Mouse (Mus musculus): ENCODE results near the gene Rhebl1. TPM values are rescaled to one million over a fixed set of nuclear protein-coding genes. Genes with fewer than 3 reads are reported as not detected.
A peak's percentile ranks its signal among the peaks of the same experiment; 100 is the strongest.

Gene Rhebl1
- polyA plus RNA-seq, 1 experiment from 2014 or later = 29.5 TPM

GRCm38 (mm10) chr15:98867321-98867720, 27.0 kb downstream of the Rhebl1 start:
- H3K4me3 ChIP-seq = peak overlapping the region; percentile 84
- no peaks in the 10 kb centered on the region for H3K27me3 ChIP-seq (replicated peaks; ENCODE audit: low read depth, poor library complexity, severe bottlenecking)
- H3K4me1 ChIP-seq = peaks cover 33% of the 10 kb centered on the region
- peak; percentile 29 for DNase-seq (ENCODE audit: low spot score)
- no peak overlapping the region for H3K27ac ChIP-seq (replicated peaks)
- WGBS = 77% methylated on average over 6 of the region's 6 CpGs
- H3K9me3 ChIP-seq = no peaks in the 10 kb centered on the region
- peaks cover 60% of the 10 kb centered on the region for H3K36me3 ChIP-seq (replicated peaks)

- no peaks in the 10 kb centered on the region for H3K27me3 ChIP-seq (replicated peaks; ENCODE audit: low read depth, poor library complexity, severe bottlenecking)
- peaks cover 32% of the 10 kb centered on the region for H3K4me1 ChIP-seq
- peaks cover 69% of the 10 kb centered on the region for H3K36me3 ChIP-seq (replicated peaks)
- no peak for DNase-seq (ENCODE audit: low spot score)
- H3K9me3 ChIP-seq = no peaks in the 10 kb centered on the region
- 88% methylated on average over 5 of the region's 5 CpGs for WGBS
- H3K27ac ChIP-seq (replicated peaks) = no peak overlapping the region
- H3K4me3 ChIP-seq = no peak overlapping the region
These were observed 27.8 kb downstream of the Rhebl1 start for GRCm38 (mm10) chr15:98866501-98866900.

DNA sequence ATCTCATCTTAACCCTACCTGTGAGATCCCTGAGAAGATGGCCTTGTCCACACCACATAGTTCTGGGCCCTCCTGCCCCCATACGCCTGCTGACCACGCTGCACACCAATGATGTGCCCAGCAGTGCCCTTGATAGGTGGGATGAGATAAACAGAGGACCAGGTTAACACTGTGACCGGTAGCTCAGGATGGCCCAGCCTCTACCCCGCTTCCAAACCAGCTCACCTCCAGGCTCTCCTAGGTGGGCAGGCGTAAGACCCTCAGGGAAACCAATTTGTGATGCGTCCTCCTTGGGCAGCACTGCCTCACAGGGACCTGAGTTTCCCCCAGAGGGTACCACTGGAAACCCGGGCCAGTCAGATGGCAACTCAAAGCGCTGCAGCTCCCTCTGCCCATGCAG, 28.6 kb downstream of the Rhebl1 start:
- 94% methylated on average over 8 of the region's 8 CpGs for WGBS
- Histone ChIP-seq H3K4me3 (no peak overlapping the region), H3K27ac (replicated peaks) (no peak overlapping the region), H3K9me3 (no peaks in the 10 kb centered on the region), H3K36me3 (replicated peaks) (peaks cover 76% of the 10 kb centered on the region), H3K27me3 (replicated peaks; ENCODE audit: low read depth, poor library complexity, severe bottlenecking) (no peaks in the 10 kb centered on the region), H3K4me1 (peaks cover 32% of the 10 kb centered on the region)
- no peak for DNase-seq (ENCODE audit: low spot score)

- DNase-seq (ENCODE audit: low spot score) = no peak
These were observed 29.4 kb downstream of the Rhebl1 start for GRCm38 (mm10) chr15:98864951-98865350.

DNA sequence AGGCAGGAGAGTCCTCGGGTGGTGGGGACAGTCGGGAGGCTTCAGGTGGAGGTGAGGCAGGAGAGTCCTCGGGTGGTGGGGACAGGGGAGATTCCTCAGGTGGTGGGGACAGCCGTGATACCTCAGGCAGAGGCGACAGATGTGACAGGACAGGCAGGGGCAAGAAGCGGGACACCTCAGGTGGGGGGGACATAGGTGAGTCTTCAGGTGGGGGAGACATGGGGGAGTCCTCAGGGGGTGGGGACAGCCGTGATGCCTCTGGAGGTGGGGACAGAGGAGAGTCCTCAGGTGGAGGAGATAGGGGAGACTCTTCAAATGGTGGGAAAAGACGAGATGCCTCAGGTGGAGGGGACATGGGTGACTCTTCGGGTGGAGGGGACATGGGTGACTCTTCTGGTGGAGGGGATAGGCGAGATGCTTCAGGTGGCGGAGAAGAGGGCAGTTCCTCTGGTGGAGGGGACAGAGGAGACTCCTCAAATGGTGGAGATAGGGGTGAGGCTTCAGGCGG, 30.8 kb downstream of the Rhebl1 start:
- WGBS = 89% methylated on average over 12 of the region's 12 CpGs
- no peaks in the 10 kb centered on the region for H3K9me3 ChIP-seq
- peaks cover 97% of the 10 kb centered on the region for H3K36me3 ChIP-seq (replicated peaks)
- no peak overlapping the region for H3K4me3 ChIP-seq
- no peak for DNase-seq (ENCODE audit: low spot score)
- H3K27me3 ChIP-seq (replicated peaks; ENCODE audit: low read depth, poor library complexity, severe bottlenecking) = no peaks in the 10 kb centered on the region
- peaks cover 16% of the 10 kb centered on the region for H3K4me1 ChIP-seq
- no peak overlapping the region for H3K27ac ChIP-seq (replicated peaks)

More at GRCm38 (mm10) chr15:98864951-98865350, 29.4 kb downstream of the Rhebl1 start:
- 94% methylated on average over 6 of the region's 6 CpGs for WGBS
- Histone ChIP-seq H3K4me1 (peaks cover 29% of the 10 kb centered on the region), H3K27me3 (replicated peaks; ENCODE audit: low read depth, poor library complexity, severe bottlenecking) (no peaks in the 10 kb centered on the region), H3K4me3 (no peak overlapping the region), H3K9me3 (no peaks in the 10 kb centered on the region), H3K36me3 (replicated peaks) (peaks cover 84% of the 10 kb centered on the region), H3K27ac (replicated peaks) (no peak overlapping the region)

DNA sequence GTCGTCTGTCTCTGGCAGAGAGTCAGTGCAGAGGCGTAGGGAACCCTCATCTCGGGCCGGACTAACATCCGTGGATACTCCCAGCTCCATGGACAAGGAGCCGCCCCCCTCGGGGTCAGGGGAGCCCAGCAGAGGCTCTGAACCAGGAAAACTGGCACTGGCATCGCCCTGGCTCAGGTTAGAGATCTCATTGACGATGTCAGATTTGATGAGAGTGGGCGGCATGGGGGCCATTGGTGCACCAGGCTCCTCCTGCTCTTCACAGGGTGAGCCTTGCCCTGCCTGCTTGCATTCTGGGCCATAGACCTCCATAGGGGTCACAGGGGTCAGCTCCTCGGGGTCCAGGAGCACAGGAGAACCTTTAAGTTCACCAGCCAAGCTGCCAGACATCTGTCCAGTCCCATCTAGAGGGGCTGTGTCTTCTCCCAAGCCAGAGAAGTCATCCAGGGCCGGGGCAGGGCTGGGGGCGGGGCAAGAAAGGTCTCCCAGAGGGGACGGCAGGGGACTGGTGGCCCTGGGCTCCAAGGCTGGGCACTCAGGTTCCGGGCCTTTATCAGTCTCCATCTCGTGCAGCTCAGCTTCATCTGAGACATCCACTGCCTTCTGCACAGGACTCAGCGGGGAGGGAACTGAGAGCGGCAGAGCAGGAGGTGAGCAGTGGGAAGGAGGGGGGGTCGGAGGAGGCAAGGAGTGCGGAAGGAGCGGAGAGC, 32.5 kb downstream of the Rhebl1 start:
- no peaks in the 10 kb centered on the region for H3K9me3 ChIP-seq
- DNase-seq (ENCODE audit: low spot score) = no peak
- 0 out of 2 replicates have a peak, but pooled peaks cover 2% of the 10 kb centered on the region for H3K4me1 ChIP-seq
- no peaks in the 10 kb centered on the region for H3K27me3 ChIP-seq (replicated peaks; ENCODE audit: low read depth, poor library complexity, severe bottlenecking)
- no peak overlapping the region; the same call in 1 of the 2 replicates for H3K4me3 ChIP-seq
- peaks cover 100% of the 10 kb centered on the region for H3K36me3 ChIP-seq (replicated peaks)
- WGBS = 86% methylated on average over 21 of the region's 21 CpGs
- no peak overlapping the region for H3K27ac ChIP-seq (replicated peaks)

- WGBS = 94% methylated on average over 18 of the region's 18 CpGs
- H3K27me3 ChIP-seq (replicated peaks; ENCODE audit: low read depth, poor library complexity, severe bottlenecking) = no peaks in the 10 kb centered on the region
- no peak for DNase-seq (ENCODE audit: low spot score)
- H3K27ac ChIP-seq (replicated peaks) = no peak overlapping the region
- 0 out of 2 replicates have a peak, but pooled peaks cover 2% of the 10 kb centered on the region for H3K4me1 ChIP-seq
- peaks cover 100% of the 10 kb centered on the region for H3K36me3 ChIP-seq (replicated peaks)
- H3K9me3 ChIP-seq = no peaks in the 10 kb centered on the region
- no peak overlapping the region for H3K4me3 ChIP-seq
These were observed 33.4 kb downstream of the Rhebl1 start for GRCm38 (mm10) chr15:98860921-98861320.

GRCm38 (mm10) chr15:98859319-98860043, 34.9 kb downstream of the Rhebl1 start:
- WGBS = 85% methylated on average over 9 of the region's 9 CpGs
- Histone ChIP-seq H3K27me3 (replicated peaks; ENCODE audit: low read depth, poor library complexity, severe bottlenecking) (no peaks in the 10 kb centered on the region), H3K4me3 (no peak overlapping the region), H3K27ac (replicated peaks) (no peak overlapping the region), H3K4me1 (0 out of 2 replicates have a peak, but pooled peaks cover 2% of the 10 kb centered on the region), H3K9me3 (no peaks in the 10 kb centered on the region), H3K36me3 (replicated peaks) (peaks cover 100% of the 10 kb centered on the region)
- DNase-seq (ENCODE audit: low spot score) = no peak

DNA sequence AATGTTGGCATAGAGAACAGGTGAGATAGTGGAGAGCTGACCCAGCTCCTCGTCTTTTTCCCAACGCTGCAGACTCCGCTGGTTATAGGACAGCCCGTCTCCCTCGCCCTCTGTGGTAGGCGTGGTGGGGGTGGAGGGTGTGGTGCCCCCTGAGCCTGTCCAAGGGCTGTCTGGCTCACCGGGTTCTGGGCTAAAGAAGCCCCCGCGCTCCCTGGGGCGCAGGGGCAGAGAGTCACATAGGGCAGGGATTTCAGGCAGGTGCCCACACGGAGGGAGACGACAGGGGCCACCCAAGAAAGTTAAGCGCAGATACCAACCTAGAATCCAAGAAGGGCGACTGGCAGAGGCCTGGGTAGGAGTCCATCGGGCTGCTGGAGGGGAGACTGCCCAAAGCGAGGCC, 40.1 kb downstream of the Rhebl1 start:
- Histone ChIP-seq H3K27me3 (replicated peaks; ENCODE audit: low read depth, poor library complexity, severe bottlenecking) (no peaks in the 10 kb centered on the region), H3K36me3 (replicated peaks) (peaks cover 100% of the 10 kb centered on the region), H3K4me1 (no peaks in the 10 kb centered on the region), H3K27ac (replicated peaks) (no peak overlapping the region), H3K9me3 (no peaks in the 10 kb centered on the region), H3K4me3 (no peak overlapping the region)
- WGBS = 95% methylated on average over 16 of the region's 16 CpGs
- no peak for DNase-seq (ENCODE audit: low spot score)

DNA sequence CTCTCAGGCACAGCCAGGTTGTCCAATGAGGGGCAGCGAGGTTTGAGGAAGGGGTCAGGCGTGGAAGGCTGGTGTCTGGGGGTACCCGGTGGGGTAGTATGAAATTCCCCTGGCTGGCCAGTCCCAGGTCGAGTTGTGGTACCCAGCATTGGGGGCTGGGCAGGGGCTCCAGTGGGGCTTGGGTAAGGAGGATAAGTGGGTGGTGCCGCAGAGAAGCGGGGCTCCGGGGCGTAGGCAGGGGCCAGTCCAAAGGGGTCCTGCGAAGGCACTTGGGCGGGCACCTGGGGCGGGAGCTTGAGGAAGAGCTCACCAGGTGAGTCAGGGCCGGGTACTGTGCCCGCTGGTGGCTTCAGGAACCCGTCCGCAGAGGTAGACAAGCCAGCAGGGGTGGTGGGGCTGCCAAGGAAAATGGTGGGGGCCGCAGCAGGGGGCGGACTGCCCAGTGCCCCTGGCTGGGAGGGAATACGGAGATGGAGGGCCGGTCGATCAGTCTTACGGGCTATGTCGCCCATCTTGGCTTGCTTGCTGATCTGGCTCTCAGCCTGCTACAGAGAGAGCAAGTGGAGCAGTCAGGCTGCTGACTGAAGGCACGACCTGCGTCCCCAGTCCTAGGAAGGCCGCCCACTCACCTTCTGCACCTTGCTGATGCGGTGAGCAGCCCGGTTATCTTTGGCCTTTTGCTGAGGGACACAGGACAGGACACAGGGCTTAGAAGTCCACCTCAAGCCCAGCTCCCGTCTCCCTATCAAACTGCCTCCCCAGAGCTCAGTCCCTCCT, 41.0 kb downstream of the Rhebl1 start:
- no peaks in the 10 kb centered on the region for H3K9me3 ChIP-seq
- H3K27ac ChIP-seq (replicated peaks) = no peak overlapping the region
- no peaks in the 10 kb centered on the region for H3K4me1 ChIP-seq
- no peaks in the 10 kb centered on the region for H3K27me3 ChIP-seq (replicated peaks; ENCODE audit: low read depth, poor library complexity, severe bottlenecking)
- H3K36me3 ChIP-seq (replicated peaks) = peaks cover 100% of the 10 kb centered on the region
- DNase-seq (ENCODE audit: low spot score) = no peak
- H3K4me3 ChIP-seq = no peak overlapping the region
- 95% methylated on average over 28 of the region's 28 CpGs for WGBS

GRCm38 (mm10) chr15:98852733-98853132, 41.6 kb downstream of the Rhebl1 start:
- Histone ChIP-seq H3K4me3 (no peak overlapping the region), H3K4me1 (no peaks in the 10 kb centered on the region), H3K27ac (replicated peaks) (no peak overlapping the region), H3K27me3 (replicated peaks; ENCODE audit: low read depth, poor library complexity, severe bottlenecking) (no peaks in the 10 kb centered on the region), H3K9me3 (no peaks in the 10 kb centered on the region), H3K36me3 (replicated peaks) (peaks cover 100% of the 10 kb centered on the region)
- WGBS = 87% methylated on average over 9 of the region's 9 CpGs
- DNase-seq (ENCODE audit: low spot score) = no peak

- 96% methylated on average over 9 of the region's 9 CpGs for WGBS
- Histone ChIP-seq H3K4me3 (no peak overlapping the region), H3K27ac (replicated peaks) (no peak overlapping the region), H3K9me3 (no peaks in the 10 kb centered on the region), H3K4me1 (no peaks in the 10 kb centered on the region), H3K36me3 (replicated peaks) (peaks cover 100% of the 10 kb centered on the region), H3K27me3 (replicated peaks; ENCODE audit: low read depth, poor library complexity, severe bottlenecking) (no peaks in the 10 kb centered on the region)
- no peak for DNase-seq (ENCODE audit: low spot score)
These were observed 42.3 kb downstream of the Rhebl1 start for GRCm38 (mm10) chr15:98852071-98852470.
